Mouse (Mus musculus) forelimb bud, embryonic 11.5 days (tissue): ENCODE data around the gene Creb5.

Source experiments
- DNase-seq: peaks from one replicate; pipeline ENCODE4 v3.0.0-alpha.2; 2012; ENCODE audit warnings: low read depth, low spot score

Gene Creb5

DNA sequence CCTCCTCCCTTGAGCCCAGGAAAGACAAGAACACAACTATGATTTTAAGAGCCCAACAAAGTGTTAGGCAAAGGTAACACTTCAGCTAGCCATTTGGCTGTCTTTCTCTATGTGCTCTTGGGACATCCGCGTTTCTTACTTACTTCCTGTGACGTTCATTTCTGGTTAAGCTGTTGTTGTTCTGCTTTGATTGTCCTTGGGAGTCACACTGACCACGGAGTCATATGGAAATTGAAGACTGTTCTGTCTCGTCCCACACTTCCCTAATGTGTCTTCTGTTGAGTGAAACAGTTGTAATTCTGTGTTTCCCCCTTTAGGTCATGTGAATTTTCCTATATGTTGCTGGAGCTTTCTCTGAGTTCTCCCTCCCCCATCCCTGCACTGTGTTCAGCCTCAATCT lies 305.2 kb downstream of the Creb5 start:
- no peak for DNase-seq

- DNase-seq = no peak
Observed at GRCm38 (mm10) chr6:53593603-53594002, 306.5 kb downstream of the Creb5 start.

- peak; percentile 40 for DNase-seq
Observed at GRCm38 (mm10) chr6:53594316-53594715, 307.2 kb downstream of the Creb5 start.

DNA sequence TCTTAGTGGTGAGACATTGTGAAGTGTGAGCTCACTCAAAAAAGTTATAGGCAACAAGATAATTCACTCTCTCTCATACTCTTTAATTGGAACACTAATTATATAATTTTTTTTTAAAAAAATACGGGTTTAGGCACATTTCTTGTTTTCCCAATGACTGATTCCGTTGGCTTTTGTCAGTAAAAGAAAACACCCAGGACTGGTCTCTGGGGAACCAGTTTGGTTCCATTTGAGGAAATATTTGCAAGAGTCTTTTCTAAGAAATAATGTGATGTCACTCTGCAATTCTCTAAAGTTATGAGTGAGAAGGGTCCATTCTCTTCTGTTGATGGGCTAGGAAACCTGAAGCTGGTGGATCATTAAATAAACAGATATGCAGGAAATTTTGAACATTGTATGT lies 309.3 kb downstream of the Creb5 start:
- no peak for DNase-seq

GRCm38 (mm10) chr6:53603041-53603440 lies 316.0 kb downstream of the Creb5 start:
- DNase-seq = no peak

DNA sequence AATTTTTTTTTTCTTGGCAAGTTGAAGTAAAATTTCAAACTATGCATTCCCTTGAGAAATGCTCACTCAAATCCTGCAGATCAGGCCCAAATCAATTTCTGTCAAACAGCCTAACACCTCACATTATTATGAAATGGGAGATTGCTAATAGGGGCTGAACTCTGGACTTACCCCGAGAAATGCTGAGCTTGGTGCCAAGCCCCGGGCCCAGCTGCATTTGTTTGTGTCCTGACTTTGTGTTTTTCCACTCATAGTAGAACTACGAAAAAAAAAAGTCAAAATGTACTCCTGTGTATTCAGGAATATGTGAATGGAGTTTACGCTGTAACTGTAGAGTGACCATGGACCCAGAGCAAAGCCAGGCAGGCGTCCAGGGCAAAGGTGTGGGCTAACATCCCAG lies 316.6 kb downstream of the Creb5 start:
- no peak for DNase-seq

- no peak for DNase-seq
Observed at GRCm38 (mm10) chr6:53604386-53604785, 317.3 kb downstream of the Creb5 start.

GRCm38 (mm10) chr6:53605184-53605583 lies 318.1 kb downstream of the Creb5 start:
- no peak for DNase-seq

DNA sequence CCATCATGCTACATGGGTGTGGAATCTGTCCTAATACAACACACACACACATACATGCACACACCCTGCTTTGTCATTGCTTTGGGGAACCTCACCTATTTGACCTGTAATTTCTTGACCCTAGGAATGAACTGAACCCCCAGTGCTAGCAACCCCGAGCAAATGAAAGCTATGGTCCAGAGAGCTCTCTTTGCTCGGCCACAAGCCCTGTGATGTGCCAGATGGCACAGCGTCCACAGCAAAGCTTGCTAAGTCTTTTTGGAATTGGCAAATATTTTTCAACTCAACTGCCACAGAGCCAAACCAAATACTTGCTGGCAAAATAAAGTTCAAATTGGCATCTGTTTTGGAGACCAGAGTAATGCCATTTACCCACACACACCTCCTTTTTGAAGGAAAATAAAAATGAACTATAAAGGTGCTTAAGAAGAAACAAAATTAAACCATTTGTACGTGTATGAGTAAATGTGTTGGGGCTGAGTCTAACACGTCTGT lies 324.4 kb downstream of the Creb5 start:
- DNase-seq = no peak

DNA sequence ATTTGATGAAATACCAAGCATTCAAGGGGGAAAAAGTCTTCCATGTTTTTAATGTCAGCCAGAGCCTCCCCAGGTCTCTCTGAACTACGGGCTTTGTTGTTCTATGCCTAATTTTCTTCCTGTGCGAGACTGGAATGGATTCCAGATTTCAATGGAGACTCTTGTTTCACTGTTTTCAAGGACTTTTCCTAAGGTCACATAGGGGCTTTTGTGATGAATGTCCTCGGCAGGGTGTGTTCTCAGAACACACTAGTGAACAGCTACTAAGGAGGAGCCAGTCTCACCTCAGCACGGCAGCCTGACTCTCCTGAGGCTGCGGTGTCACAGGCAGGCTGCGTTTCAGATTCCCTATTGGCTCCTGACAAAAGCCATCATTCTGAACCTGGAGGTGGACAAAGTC lies 325.6 kb downstream of the Creb5 start:
- DNase-seq = peak; percentile 37

- DNase-seq = peak; percentile 35
Observed at GRCm38 (mm10) chr6:53615440-53616211, 328.6 kb downstream of the Creb5 start.

DNA sequence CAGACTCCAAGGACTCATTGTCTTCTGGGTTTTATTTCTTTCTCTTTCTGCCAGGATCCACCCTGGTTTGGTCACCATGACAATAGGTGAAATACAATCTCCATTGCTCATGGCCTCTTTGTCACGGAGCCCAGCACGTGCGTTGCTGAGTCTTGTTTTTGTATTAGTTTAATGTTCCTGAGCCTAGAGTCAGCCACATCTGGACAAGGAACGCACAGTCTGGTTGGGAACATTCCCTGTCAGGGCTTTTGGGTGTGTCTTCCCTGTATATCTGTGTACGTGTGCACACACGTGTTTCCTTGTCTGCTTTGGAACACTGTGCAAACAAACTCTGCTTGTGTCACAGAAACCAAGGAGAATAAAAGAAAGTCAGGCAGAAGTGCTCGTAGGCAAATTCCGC lies 331.1 kb downstream of the Creb5 start:
- DNase-seq = no peak

DNA sequence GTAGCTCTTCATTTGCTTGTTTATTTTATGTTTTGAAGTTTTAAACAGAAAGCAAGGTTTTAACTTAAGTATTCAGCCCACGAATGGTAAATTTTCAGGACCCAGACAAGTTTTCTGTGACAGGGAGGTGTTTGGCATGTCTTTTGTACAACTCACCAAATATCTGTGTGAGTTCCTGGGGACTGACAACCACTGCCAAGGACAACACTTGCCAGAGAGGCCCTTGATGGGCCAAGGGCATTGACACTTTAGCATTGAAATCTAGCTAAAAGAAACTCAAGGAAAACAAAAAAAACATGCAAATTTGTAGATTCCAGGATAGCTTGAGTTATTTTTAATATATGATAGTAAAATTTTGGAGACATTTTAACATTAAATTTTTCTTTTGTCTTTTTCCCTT lies 332.6 kb downstream of the Creb5 start:
- DNase-seq = no peak

DNA sequence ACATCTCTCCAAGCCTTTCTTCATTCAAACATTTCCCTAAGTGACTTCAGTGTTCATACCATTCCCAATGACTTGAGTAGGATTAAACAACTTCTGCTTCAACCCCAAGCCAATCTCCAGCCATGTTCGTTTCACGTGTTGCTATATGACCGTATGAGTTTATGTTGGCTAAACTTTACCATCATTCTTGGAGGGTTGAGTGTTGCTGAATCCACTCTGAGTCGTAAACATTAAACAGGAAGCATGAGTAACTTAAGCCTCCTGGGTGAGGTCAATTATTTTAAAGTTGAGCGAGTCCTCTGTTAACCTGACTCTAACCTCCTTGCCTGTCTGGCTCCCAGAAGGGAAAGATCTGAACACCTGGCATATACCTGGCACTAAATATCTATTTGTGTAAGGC lies 334.2 kb downstream of the Creb5 start:
- no peak for DNase-seq

DNA sequence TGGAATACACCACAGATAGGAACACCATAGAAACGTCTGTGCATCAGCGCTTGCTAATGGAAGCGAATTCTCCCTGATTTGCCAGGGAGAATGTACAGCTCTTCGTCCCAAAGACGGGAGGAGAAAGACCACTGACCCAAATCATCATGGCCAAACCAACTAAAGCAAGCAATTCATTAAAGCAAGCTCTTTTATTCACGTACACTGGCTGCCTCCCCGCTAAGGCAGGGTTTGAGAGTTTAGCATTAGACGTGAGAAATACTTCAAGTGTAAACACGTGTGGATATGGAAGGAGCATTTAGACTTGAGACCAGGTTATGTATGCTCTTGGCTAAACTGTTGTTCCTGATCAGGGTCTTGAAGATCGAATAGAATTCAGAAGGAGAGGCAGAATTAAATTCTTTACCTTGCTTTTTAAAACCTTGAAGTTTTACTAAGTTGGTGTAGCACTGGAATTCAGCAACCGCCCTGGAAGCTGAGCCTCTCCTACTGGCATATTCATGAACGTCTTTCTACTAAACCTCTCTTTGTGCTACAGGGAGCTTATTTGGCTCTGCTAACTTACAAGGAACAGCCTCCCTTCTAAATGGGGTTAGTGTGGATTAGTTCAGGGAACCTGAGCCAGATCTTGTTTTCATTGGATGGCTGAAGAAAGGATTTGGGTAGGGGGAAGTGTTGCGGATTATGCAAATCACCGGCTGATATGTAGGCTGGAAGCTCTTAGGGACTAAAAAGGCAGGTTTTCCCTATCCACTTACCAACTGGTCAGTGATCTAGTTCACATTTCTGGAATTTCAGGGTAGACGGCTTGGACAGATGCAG lies 337.6 kb downstream of the Creb5 start:
- DNase-seq = no peak

GRCm38 (mm10) chr6:53626044-53626443 lies 339.0 kb downstream of the Creb5 start:
- no peak for DNase-seq

DNA sequence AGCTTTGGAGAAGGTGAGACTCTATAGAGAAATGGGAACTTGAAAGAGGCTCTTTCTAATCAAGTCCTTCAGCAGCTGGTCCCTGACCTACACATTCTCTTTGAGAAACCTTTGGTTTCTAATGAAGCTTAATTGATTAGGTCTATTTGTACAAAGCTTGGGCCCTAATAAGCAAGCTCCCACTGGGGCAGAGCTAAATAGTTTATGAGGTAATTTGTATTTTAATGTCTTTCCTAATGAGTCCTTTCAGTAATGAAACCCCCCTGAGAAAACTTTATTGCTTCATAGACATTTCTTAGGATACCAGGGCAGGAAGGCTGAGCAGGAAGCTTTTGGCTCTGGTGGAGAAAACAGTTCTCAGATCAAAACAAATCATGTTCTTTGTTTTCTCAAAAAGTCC lies 341.6 kb downstream of the Creb5 start:
- no peak for DNase-seq

DNA sequence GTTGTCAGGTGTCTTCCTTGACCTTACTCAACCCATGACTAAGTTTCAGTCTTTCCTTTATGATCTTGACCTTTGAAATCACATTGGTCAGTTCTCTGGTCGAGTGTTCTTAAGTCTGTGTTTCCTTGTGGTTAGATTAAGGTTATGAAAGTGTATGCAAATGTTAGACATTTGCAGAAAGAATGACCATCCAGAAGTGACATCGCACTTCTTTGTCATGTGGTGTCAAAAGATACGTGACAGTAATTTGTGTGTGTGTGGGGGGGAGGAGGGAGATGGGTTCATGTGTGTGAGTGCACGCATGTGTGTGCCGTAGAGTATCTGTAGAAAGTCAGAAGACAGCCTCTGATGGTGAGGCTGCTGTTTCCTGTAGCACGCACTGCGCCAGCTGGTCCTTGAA lies 348.4 kb downstream of the Creb5 start:
- DNase-seq = no peak

DNA sequence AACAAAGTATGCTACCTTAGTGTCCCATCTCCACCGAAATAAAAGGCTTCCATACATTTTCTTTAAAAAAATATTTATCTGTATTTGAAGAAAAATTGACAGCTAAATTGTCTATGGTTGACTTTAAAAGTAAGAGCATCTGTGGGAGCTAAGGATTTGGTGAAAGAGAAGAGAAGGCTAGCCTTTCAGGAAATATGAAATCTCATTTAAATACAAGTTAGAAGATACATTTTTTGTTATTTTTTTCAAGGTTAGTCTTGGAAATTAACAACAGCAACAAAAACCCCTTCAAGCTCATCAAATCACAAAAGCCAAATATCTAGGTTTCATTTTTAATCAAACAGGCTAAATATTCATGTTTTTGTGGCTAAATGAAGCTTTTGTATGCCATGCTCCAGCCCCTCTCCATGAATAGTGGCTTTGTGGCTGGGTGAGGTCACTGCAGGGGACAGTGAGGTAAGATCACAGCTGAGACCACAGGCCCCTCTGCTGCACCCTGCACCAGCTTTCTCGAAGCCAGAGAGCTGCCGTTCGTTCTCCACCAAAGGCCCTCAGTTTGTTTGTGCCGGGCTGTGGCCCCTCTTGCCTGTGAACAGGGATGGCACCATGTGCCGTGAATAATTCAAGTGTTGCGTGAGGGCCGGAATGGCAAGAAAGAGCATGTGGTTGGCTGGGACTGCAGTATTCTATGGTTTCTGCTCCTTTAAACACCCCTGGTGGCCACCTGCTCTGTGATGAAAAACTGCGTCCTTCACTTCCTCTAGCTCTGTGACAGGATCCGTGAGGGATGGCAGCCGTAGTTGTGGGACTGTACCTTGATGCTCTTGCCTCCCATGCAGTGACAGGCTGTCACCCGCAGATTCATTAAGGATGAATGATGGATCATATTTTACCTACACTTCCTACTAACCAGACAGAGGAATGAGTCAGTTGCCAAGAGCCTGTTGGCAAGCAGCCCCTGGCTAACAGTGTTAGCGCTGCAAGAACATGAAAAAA lies 350.6 kb downstream of the Creb5 start:
- DNase-seq = no peak

DNA sequence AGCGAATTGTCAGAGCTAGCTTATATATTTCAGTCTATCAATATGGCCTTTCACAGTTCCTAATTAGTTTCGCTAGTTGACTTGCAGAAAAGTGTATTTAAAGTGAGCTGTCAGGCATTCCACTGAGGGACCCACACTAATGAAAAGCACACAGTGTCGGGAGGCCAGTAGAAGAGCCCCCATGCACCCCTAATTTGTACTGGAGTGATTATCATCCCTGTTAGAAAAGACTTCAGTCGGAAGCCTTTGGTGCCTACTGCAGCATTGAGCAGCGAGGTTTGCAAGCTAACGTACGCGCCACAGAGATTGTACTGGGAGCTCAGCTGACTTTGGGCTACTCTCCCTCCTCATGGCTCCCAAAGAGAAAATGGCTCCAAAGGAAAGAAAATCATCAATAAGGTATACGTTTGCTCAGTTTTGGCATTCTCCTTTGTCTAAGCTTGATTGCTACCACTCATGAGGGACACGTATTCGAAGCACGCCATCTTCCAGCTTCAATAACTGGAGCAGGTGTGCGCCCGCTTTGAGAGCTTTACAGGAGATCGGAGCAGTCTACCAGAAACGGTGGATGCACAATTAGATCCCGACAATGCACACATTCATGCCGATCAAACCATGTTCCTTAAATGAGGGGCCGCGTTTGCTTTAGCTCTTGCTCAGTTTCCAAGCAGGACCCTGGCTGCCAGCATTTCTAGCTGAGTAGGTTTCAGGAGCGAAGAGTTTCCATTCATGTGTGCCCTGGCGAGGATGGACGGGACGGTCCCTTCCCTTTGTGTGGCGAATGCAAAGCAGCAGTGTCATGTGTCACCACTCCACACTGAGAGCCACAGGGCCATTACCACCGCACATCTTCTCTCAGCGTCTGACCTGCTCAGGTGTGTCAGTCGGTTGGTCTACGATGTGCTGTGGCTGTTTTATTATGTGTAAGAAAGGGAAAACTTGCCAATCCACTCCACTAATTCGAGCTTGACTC lies 354.8 kb downstream of the Creb5 start:
- no peak for DNase-seq
